Mouse (Mus musculus) embryonic facial prominence, embryonic 11.5 days (tissue): ENCODE measurements around the gene Nudt6. TPM values are rescaled to one million over a fixed set of nuclear protein-coding genes. Genes with fewer than 3 reads are reported as not detected.

Experiments
- ATAC-seq: fragments of 200-750 bp; cut with Nextera tagmentation; replicated peaks from 2 replicates; pipeline ENCODE4 v1.8.0; 2017; ENCODE audit warnings: low read depth; ENCODE audit not compliant: insufficient number of reproducible peaks, low FRiP score, low TSS enrichment
- DNase-seq: peaks from one replicate; pipeline ENCODE4 v3.0.0-alpha.2; 2015; ENCODE audit warnings: low spot score
- H3K27ac ChIP-seq: fragments of 300-500 bp; sonication (generic); replicated peaks from 2 replicates; pipeline ENCODE4 v1.5.1; 2014; ENCODE audit warnings: mild to moderate bottlenecking, low read depth, low read length, control low read depth
- H3K27me3 ChIP-seq: fragments of 300-500 bp; sonication (generic); 2 replicates; pipeline ENCODE4 v1.6.1; 2014; ENCODE audit warnings: mild to moderate bottlenecking, low read length, moderate library complexity, mixed read lengths; ENCODE audit not compliant: control insufficient read depth, insufficient read depth
- H3K36me3 ChIP-seq: fragments of 300-500 bp; sonication (generic); replicated peaks from 2 replicates; pipeline ENCODE4 v1.6.1; 2014; ENCODE audit warnings: low read depth, mild to moderate bottlenecking, low read length, moderate library complexity, mixed read lengths; ENCODE audit not compliant: control insufficient read depth, insufficient read depth
- H3K4me1 ChIP-seq: fragments of 300-500 bp; sonication (generic); 2 replicates; pipeline ENCODE4 v1.6.1; 2014; ENCODE audit warnings: low read length, mixed read lengths; ENCODE audit not compliant: control insufficient read depth, insufficient read depth
- H3K4me2 ChIP-seq: fragments of 300-500 bp; sonication (generic); 2 replicates; pipeline ENCODE4 v1.6.1; 2014; ENCODE audit warnings: low read depth, mild to moderate bottlenecking, control low read depth, low read length, moderate library complexity
- H3K4me3 ChIP-seq: fragments of 300-500 bp; sonication (generic); 2 replicates; pipeline ENCODE4 v1.5.1; 2014; ENCODE audit warnings: low read depth, low read length, control low read depth
- H3K9ac ChIP-seq: fragments of 300-500 bp; sonication (generic); replicated peaks from 2 replicates; pipeline ENCODE4 v1.6.1; 2014; ENCODE audit warnings: mild to moderate bottlenecking, control low read depth, low read length
- H3K9me3 ChIP-seq: fragments of 300-500 bp; sonication (generic); replicated peaks from 2 replicates; pipeline ENCODE4 v1.6.1; 2016; ENCODE audit warnings: mild to moderate bottlenecking, low read length, inconsistent platforms, mixed read lengths; ENCODE audit not compliant: control insufficient read depth
- WGBS: fragments of 180-500 bp; shearing (Covaris S2); extraction: QIAGEN DNeasy Blood & Tissue Kit; methylation state at CpG from one replicate; pipeline ENCODE4 v1.1.7; 2014; 5-methylcytosine and 5-hydroxymethylcytosine counted together
- polyA plus RNA-seq: library from polyadenylated mRNA; unstranded; fragments of >200 nt; fragmentation: Nextera tagmentation; extraction: Ambion mirVana; gene quantifications from 2 replicates; pipeline ENCODE4 v1.2.1, GENCODE M21; 2014

The Nudt6 gene
- polyA plus RNA-seq, 1 experiment from 2014 or later: 3.8 TPM

DNA sequence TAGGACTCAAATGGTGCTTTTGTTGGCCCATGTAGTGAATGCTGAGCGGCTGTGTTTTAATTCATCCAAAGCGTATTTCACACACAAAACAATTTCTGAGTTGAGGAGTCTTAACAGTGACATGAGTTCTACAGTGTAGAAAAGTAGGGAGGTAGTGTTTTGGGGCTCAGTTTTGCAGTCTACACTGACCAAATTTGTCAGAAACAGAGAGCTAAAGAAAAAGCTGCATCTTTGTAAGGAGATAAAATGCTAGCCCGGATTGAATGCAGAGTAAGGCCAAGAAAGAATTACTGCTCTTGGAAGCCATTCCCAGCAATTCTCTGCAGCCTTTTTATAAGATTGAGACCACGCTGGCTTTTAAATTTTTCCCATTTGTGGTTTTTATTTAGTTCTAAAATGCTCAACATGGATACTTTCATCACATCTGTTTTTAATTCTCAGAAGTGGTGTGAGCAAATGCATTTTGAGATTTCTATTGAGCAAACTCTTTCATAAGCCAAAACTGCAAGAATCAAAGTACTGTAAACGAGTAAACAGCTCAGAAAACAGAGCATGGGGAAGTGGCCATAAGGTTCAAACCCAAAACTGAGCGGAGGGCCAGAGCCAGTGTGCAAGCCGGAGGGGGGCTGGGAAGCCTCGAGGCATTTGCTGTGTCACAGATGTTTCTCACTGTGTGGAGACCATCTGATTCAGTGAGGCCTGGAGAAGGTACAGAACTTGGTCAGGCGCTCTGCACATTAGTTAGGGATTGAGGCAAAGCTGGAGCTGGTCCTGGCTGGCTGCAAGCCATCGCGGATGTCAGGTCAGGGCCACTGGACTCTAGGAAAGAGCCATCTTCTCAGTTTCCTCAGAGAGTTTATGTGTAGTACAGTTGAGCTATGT is 18.0 kb downstream of the Nudt6 start:
- H3K4me3 ChIP-seq: no peak overlapping the region
- H3K27me3 ChIP-seq: no peaks in the 10 kb centered on the region
- H3K9me3 ChIP-seq: no peaks in the 10 kb centered on the region
- H3K4me2 ChIP-seq: no peak overlapping the region
- H3K4me1 ChIP-seq: no peaks in the 10 kb centered on the region
- peak overlapping the region; percentile 21; the same call in 1 of the 2 replicates for H3K27ac ChIP-seq
- ATAC-seq (no peak), DNase-seq (peak; percentile 63)
- H3K9ac ChIP-seq: no peak overlapping the region
- 51% methylated on average over 11 of the region's 11 CpGs for WGBS
- H3K36me3 ChIP-seq: no peaks in the 10 kb centered on the region

DNA sequence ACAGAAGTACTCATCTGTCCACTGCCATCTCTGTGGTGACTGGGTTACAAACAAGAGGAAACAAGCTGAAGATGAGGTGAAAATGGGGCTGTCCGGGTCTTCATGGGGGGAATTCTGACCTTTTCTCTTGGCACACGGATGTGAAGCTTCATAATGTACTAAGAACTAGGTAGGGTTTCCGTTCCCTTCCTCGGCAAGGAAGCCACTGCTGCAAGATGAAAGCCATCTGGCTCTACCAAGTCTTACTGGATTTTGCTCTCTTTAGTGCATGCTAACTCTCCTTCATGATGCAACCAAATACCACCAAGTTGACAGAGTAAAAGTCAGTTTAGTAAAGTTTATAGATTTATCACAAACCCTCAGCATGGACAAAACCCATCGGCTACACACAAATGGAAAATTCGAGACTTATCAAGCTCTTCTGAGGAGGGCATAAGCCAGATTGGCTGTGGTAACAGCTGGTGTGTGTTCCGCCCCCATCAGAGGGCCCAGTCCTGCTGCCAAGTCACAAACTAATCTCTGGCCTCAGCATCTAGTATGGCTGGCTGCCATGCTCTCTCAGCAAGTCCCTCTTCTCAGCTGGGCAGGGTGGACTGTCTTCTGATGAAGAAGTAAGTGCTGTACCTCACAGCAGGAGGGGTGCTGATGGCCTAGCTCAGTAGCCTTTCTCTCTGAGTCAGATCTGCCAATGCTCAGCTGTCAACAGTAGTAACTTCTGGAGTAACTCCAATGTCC is 21.2 kb downstream of the Nudt6 start:
- no peak overlapping the region for H3K4me3 ChIP-seq
- H3K27me3 ChIP-seq: no peaks in the 10 kb centered on the region
- H3K36me3 ChIP-seq: no peaks in the 10 kb centered on the region
- no peaks in the 10 kb centered on the region for H3K9me3 ChIP-seq
- H3K4me2 ChIP-seq: no peak overlapping the region
- no peaks in the 10 kb centered on the region for H3K4me1 ChIP-seq
- 88% methylated on average over 7 of the region's 7 CpGs for WGBS
- no peak for DNase-seq
- no peak overlapping the region for H3K27ac ChIP-seq
- no peak overlapping the region for H3K9ac ChIP-seq
- no peak for ATAC-seq

DNA sequence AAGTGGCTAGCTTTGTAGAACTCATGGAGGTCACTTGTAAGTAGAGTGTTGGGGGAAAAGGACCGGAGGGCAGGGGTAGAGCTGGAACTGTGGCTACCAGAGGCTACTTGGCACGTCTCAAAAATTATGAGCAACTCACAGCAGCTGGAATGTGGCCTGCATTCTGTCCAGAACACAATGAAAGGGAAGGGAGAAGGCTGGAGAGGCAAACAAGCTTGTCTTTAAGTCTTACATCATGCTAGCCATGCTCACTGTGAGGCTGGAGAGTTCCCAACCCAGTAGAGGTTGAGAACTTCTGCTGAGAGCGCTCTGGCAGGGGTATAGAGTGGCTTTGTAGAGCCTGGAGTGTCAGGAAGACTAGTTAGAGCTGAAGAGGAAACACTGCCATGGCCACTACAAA is 22.4 kb downstream of the Nudt6 start:
- no peak for DNase-seq
- Histone ChIP-seq H3K4me3 (no peak overlapping the region), H3K4me1 (no peaks in the 10 kb centered on the region), H3K36me3 (no peaks in the 10 kb centered on the region), H3K27ac (no peak overlapping the region), H3K27me3 (no peaks in the 10 kb centered on the region), H3K9me3 (no peaks in the 10 kb centered on the region), H3K9ac (no peak overlapping the region), H3K4me2 (no peak overlapping the region)
- ATAC-seq: no peak
- WGBS: 75% methylated on average over 3 of the region's 3 CpGs

DNA sequence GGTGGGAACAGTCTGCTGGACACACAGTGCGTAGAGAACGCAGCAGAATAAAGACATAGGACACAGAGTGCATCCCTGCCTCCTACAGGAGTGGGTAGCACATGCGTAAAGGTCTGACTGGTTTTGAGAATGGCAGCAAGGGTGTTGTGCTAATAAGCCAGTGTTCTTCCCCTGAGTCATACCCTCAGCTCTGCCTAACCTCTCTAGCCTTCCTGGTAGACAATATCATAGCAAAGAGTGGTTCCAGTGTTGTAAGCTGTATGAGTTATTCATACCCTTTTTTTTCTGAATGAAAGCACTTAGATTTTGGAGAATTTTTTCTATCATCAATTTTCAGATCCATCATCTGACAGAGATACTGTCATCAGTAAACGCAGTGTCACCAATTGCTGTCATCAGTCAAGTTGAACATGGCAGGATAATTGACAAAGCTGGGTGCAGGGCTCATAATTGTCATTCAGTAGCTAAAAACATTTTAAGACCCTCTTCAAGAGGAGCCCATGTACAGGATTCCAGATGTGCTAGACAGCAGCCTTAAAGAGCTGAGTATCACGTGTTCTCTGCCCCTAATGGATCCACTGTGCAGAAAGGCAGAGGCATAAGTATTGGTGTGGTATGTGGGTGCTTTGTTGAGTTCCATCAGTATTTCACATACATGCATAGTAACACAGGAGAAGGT is 22.9 kb downstream of the Nudt6 start:
- H3K36me3 ChIP-seq: no peaks in the 10 kb centered on the region
- no peak overlapping the region for H3K4me3 ChIP-seq
- no peaks in the 10 kb centered on the region for H3K27me3 ChIP-seq
- WGBS: 88% methylated on average over 5 of the region's 5 CpGs
- no peak for DNase-seq
- H3K4me1 ChIP-seq: no peaks in the 10 kb centered on the region
- ATAC-seq: no peak
- no peaks in the 10 kb centered on the region for H3K9me3 ChIP-seq
- no peak overlapping the region for H3K27ac ChIP-seq
- H3K4me2 ChIP-seq: no peak overlapping the region
- H3K9ac ChIP-seq: no peak overlapping the region

DNA sequence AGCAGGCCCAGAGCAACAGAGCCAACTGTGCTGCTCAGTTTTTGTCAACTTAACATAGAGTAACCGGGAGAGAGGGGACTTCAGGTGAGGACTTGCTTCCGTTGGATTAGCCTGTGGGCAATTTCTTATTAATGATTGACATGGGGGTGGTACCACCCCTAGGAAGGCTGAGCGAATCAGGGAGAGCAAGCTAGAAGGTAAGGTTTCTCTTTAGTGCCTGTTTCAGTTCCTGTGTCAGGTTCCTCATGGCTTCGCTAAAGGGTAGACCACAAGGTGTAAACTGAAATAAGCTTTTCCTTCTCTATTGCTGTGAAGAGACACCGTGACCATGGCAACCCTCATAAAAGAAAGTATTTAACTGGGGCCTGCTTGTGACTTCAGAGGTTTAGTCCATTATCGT is 32.7 kb downstream of the Nudt6 start:
- H3K9me3 ChIP-seq: no peaks in the 10 kb centered on the region
- H3K4me1 ChIP-seq: no peaks in the 10 kb centered on the region
- ATAC-seq (no peak), DNase-seq (no peak)
- 90% methylated on average over 6 of the region's 6 CpGs for WGBS
- no peak overlapping the region for H3K4me3 ChIP-seq
- no peak overlapping the region for H3K27ac ChIP-seq
- no peak overlapping the region for H3K4me2 ChIP-seq
- H3K9ac ChIP-seq: no peak overlapping the region
- no peaks in the 10 kb centered on the region for H3K27me3 ChIP-seq
- no peaks in the 10 kb centered on the region for H3K36me3 ChIP-seq

DNA sequence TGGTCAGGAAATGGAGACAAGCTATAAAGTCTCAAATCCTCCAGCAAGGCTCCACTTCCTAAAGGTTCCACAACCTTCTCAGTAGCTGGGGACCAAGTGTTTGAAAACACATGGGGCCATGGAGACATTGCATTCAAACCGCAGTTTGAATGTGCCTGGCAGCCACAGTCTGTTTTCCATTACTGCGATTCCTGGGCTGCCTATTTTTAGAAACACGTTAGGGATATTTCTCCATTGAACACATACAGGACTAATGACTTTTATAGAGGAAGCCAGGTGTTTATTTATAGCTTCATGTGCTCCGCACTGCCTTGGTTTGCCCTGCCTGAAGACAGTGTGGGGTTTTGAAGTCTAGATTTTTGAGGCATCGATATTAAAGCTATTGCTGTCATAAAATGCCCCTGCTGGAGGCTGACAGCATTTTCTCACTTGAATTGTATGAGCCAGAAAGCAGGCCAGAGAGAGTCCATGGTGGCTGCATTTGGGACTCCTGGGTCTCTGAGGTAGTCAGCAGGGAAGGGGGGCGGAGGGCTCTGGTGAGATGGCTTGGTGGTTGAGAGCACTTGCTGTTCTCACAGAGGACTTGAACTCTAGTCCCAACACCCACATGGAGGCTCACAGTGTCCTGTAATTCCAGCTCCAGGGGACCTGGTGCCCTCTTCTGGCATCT is 36.8 kb downstream of the Nudt6 start:
- H3K9me3 ChIP-seq: no peaks in the 10 kb centered on the region
- H3K27ac ChIP-seq: no peak overlapping the region
- H3K4me2 ChIP-seq: no peak overlapping the region
- H3K36me3 ChIP-seq: no peaks in the 10 kb centered on the region
- H3K9ac ChIP-seq: no peak overlapping the region
- H3K4me3 ChIP-seq: no peak overlapping the region
- ATAC-seq: no peak
- peak; percentile 59 for DNase-seq
- no peaks in the 10 kb centered on the region for H3K4me1 ChIP-seq
- H3K27me3 ChIP-seq: no peaks in the 10 kb centered on the region
- WGBS: 52% methylated on average over 6 of the region's 6 CpGs

DNA sequence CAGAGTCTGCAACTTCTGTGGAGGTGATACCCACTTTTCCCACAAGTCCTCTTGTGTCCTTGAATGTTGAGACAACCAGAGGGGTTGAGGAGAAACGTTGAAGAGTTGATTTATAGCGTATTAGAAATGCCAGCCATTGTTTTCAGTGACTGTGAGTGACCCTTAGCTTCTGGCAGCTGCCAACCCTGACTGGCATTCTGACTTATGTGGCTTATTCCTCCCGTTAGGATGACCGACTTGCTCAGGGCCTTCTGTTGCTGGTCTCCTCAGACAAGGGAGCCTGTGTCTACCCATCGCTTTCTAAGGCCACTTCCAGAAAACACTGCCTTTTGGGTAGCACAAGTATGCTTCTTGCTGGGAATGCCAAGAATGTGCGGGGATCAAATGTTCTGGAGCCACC is 38.6 kb downstream of the Nudt6 start:
- 59% methylated on average over 6 of the region's 6 CpGs for WGBS
- H3K36me3 ChIP-seq: no peaks in the 10 kb centered on the region
- no peak overlapping the region for H3K9ac ChIP-seq
- H3K9me3 ChIP-seq: no peaks in the 10 kb centered on the region
- no peak for DNase-seq
- H3K27me3 ChIP-seq: no peaks in the 10 kb centered on the region
- no peak overlapping the region for H3K4me2 ChIP-seq
- no peak overlapping the region for H3K4me3 ChIP-seq
- ATAC-seq: no peak
- no peaks in the 10 kb centered on the region for H3K4me1 ChIP-seq
- no peak overlapping the region for H3K27ac ChIP-seq
